Mouse (Mus musculus) kidney, embryonic 16.5 days (tissue): ENCODE data around the gene Abhd17c. TPM values are rescaled to one million over a fixed set of nuclear protein-coding genes. Genes with fewer than 3 reads are reported as not detected.

Experiments used
- ATAC-seq: fragments of 200-750 bp; cut with Nextera tagmentation; 2 replicates; pipeline ENCODE4 v1.8.0; 2017; ENCODE audit warnings: moderate TSS enrichment; ENCODE audit not compliant: low FRiP score, low TSS enrichment
- H3K27ac ChIP-seq: fragments of 300-500 bp; sonication (generic); 2 replicates; pipeline ENCODE4 v1.5.1; 2014; ENCODE audit warnings: low read length
- H3K27me3 ChIP-seq: fragments of 300-500 bp; sonication (generic); 2 replicates; pipeline ENCODE4 v1.6.1; 2014; ENCODE audit warnings: low read length, control low read depth, mixed read lengths; ENCODE audit not compliant: insufficient read depth
- H3K36me3 ChIP-seq: fragments of 300-500 bp; sonication (generic); 2 replicates; pipeline ENCODE4 v1.6.1; 2014; ENCODE audit warnings: low read length, control low read depth, mixed read lengths; ENCODE audit not compliant: insufficient read depth
- H3K4me1 ChIP-seq: fragments of 300-500 bp; sonication (generic); 2 replicates; pipeline ENCODE4 v1.6.1; 2014; ENCODE audit warnings: low read length, control low read depth, mixed read lengths; ENCODE audit not compliant: insufficient read depth
- H3K4me2 ChIP-seq: fragments of 300-500 bp; sonication (generic); replicated peaks from 2 replicates; pipeline ENCODE4 v1.6.1; 2014; ENCODE audit warnings: low read depth, low read length
- H3K4me3 ChIP-seq: fragments of 300-500 bp; sonication (generic); 2 replicates; pipeline ENCODE4 v1.5.1; 2014; ENCODE audit warnings: mild to moderate bottlenecking, low read length
- H3K9ac ChIP-seq: fragments of 300-500 bp; sonication (generic); replicated peaks from 2 replicates; pipeline ENCODE4 v1.6.1; 2014; ENCODE audit warnings: low read length
- H3K9me3 ChIP-seq: fragments of 300-500 bp; sonication (generic); 2 replicates; pipeline ENCODE4 v1.6.1; 2016; ENCODE audit warnings: low read length, control low read depth
- WGBS: fragments of 180-500 bp; shearing (Covaris S2); extraction: QIAGEN DNeasy Blood & Tissue Kit; methylation state at CpG from one replicate; pipeline ENCODE4 v1.1.7; 2014; 5-methylcytosine and 5-hydroxymethylcytosine counted together
- polyA plus RNA-seq: library from polyadenylated mRNA; unstranded; fragments of >200 nt; fragmentation: Nextera tagmentation; extraction: Ambion mirVana; gene quantifications from 2 replicates; pipeline ENCODE4 v1.2.1, GENCODE M21; 2015

Gene Abhd17c
- polyA plus RNA-seq, 1 experiment from 2014 or later = 13.7 TPM

GRCm38 (mm10) chr7:84159414-84159813, 7.7 kb upstream of the Abhd17c start:
- Histone ChIP-seq H3K27ac (no peak overlapping the region), H3K9ac (no peak overlapping the region), H3K4me1 (no peaks in the 10 kb centered on the region), H3K9me3 (no peaks in the 10 kb centered on the region), H3K27me3 (no peaks in the 10 kb centered on the region), H3K4me3 (no peak overlapping the region), H3K36me3 (no peaks in the 10 kb centered on the region), H3K4me2 (no peak overlapping the region)
- ATAC-seq = no peak
- 90% methylated on average over 2 of the region's 2 CpGs for WGBS

GRCm38 (mm10) chr7:84153821-84154220, 2.1 kb upstream of the Abhd17c start:
- Histone ChIP-seq H3K9ac (no peak overlapping the region), H3K4me2 (no peak overlapping the region), H3K27me3 (no peaks in the 10 kb centered on the region), H3K27ac (no peak overlapping the region), H3K4me1 (peaks cover 21% of the 10 kb centered on the region), H3K9me3 (no peaks in the 10 kb centered on the region), H3K4me3 (no peak overlapping the region), H3K36me3 (no peaks in the 10 kb centered on the region)
- no peak for ATAC-seq
- WGBS = 86% methylated on average over 4 of the region's 4 CpGs

- H3K4me3 ChIP-seq = no peak overlapping the region
Observed at GRCm38 (mm10) chr7:84152821-84153220, 1.1 kb upstream of the Abhd17c start.

GRCm38 (mm10) chr7:84152374-84152773, 681 bp upstream of the Abhd17c start:
- Histone ChIP-seq H3K27ac (no peak overlapping the region), H3K9ac (peak overlapping the region; percentile 12; the same call in 1 of the 2 replicates), H3K4me3 (peak overlapping the region; percentile 93), H3K4me1 (peaks cover 34% of the 10 kb centered on the region), H3K4me2 (peak overlapping the region; percentile 85), H3K27me3 (no peaks in the 10 kb centered on the region), H3K36me3 (no peaks in the 10 kb centered on the region), H3K9me3 (no peaks in the 10 kb centered on the region)
- ATAC-seq = 0 out of 2 replicates have a peak, but pooled peaks have one; percentile 24
- 47% methylated on average over 6 of the region's 6 CpGs for WGBS

More at GRCm38 (mm10) chr7:84152821-84153220, 1.1 kb upstream of the Abhd17c start:
- WGBS = 78% methylated on average over 4 of the region's 4 CpGs
- Histone ChIP-seq H3K27me3 (no peaks in the 10 kb centered on the region), H3K9me3 (no peaks in the 10 kb centered on the region), H3K36me3 (no peaks in the 10 kb centered on the region), H3K27ac (no peak overlapping the region), H3K9ac (peak overlapping the region; percentile 12; the same call in 1 of the 2 replicates), H3K4me1 (peaks cover 29% of the 10 kb centered on the region), H3K4me2 (peak overlapping the region; percentile 85)
- no peak for ATAC-seq

- peak overlapping the region; percentile 92 for H3K27ac ChIP-seq
- peaks cover 37% of the 10 kb centered on the region for H3K4me1 ChIP-seq
- under 1% methylated on average over 43 of the region's 55 CpGs for WGBS
- ATAC-seq = peak; percentile 97
- peak overlapping the region; percentile 93 for H3K4me3 ChIP-seq
- H3K27me3 ChIP-seq = no peaks in the 10 kb centered on the region
- H3K9ac ChIP-seq = peak overlapping the region; percentile 94
- H3K9me3 ChIP-seq = no peaks in the 10 kb centered on the region
- H3K36me3 ChIP-seq = no peaks in the 10 kb centered on the region
- H3K4me2 ChIP-seq = peak overlapping the region; percentile 85
Observed at GRCm38 (mm10) chr7:84151960-84152334, 254 bp upstream of the Abhd17c start.

GRCm38 (mm10) chr7:84150361-84151000, 1.2 kb downstream of the Abhd17c start:
- no peaks in the 10 kb centered on the region for H3K9me3 ChIP-seq
- peak overlapping the region; percentile 85 for H3K4me2 ChIP-seq
- no peaks in the 10 kb centered on the region for H3K36me3 ChIP-seq
- 8% methylated on average over 13 of the region's 13 CpGs for WGBS
- no peaks in the 10 kb centered on the region for H3K27me3 ChIP-seq
- H3K9ac ChIP-seq = peak overlapping the region; percentile 94
- peak overlapping the region; percentile 93 for H3K4me3 ChIP-seq
- peak overlapping the region; percentile 92 for H3K27ac ChIP-seq
- peak; percentile 14; the same call in 1 of the 2 replicates for ATAC-seq
- peaks cover 50% of the 10 kb centered on the region for H3K4me1 ChIP-seq

GRCm38 (mm10) chr7:84149821-84150220, 1.9 kb downstream of the Abhd17c start:
- Histone ChIP-seq H3K9ac (peak overlapping the region; percentile 30), H3K27me3 (no peaks in the 10 kb centered on the region), H3K27ac (no peak overlapping the region), H3K9me3 (no peaks in the 10 kb centered on the region), H3K4me3 (peak overlapping the region; percentile 93), H3K4me2 (peak overlapping the region; percentile 85), H3K4me1 (peaks cover 57% of the 10 kb centered on the region), H3K36me3 (no peaks in the 10 kb centered on the region)
- no peak for ATAC-seq
- 59% methylated on average over 4 of the region's 4 CpGs for WGBS

- no peak for ATAC-seq
- peaks cover 64% of the 10 kb centered on the region for H3K4me1 ChIP-seq
- H3K4me3 ChIP-seq = peak overlapping the region; percentile 16; the same call in 1 of the 2 replicates
- no peaks in the 10 kb centered on the region for H3K36me3 ChIP-seq
- no peaks in the 10 kb centered on the region for H3K9me3 ChIP-seq
- peak overlapping the region; percentile 85 for H3K4me2 ChIP-seq
- H3K27ac ChIP-seq = no peak overlapping the region
- 98% methylated on average over 3 of the region's 3 CpGs for WGBS
- H3K27me3 ChIP-seq = no peaks in the 10 kb centered on the region
- H3K9ac ChIP-seq = no peak overlapping the region
Observed at GRCm38 (mm10) chr7:84148896-84149295, 2.8 kb downstream of the Abhd17c start.

GRCm38 (mm10) chr7:84147746-84148145, 3.9 kb downstream of the Abhd17c start:
- ATAC-seq = no peak
- 88% methylated on average over 1 of the region's 1 CpGs for WGBS
- Histone ChIP-seq H3K4me2 (peak overlapping the region; percentile 21; the same call in 1 of the 2 replicates), H3K36me3 (no peaks in the 10 kb centered on the region), H3K27me3 (no peaks in the 10 kb centered on the region), H3K27ac (no peak overlapping the region), H3K9ac (no peak overlapping the region), H3K4me3 (no peak overlapping the region), H3K4me1 (peaks cover 75% of the 10 kb centered on the region), H3K9me3 (no peaks in the 10 kb centered on the region)

- Histone ChIP-seq H3K36me3 (no peaks in the 10 kb centered on the region), H3K4me2 (0 out of 2 replicates have a peak overlapping the region, but pooled peaks have one; percentile 23), H3K4me1 (peaks cover 82% of the 10 kb centered on the region), H3K4me3 (no peak overlapping the region), H3K9me3 (no peaks in the 10 kb centered on the region), H3K27ac (peak overlapping the region; percentile 72), H3K9ac (no peak overlapping the region), H3K27me3 (no peaks in the 10 kb centered on the region)
- 62% methylated on average over 2 of the region's 2 CpGs for WGBS
- peak; percentile 89 for ATAC-seq
Observed at GRCm38 (mm10) chr7:84145633-84146032, 6.1 kb downstream of the Abhd17c start.
